In genomic region chr19:33056372-33056791, GRCm38 (mm10) we compare ENCODE assay signal across 15 mouse cellular contexts.
DNase-seq lines count a peak whose midpoint lies in the region; ATAC-seq and TF ChIP-seq lines count a peak whose summit lies in the region.
"Had no signal": no experiment of that assay in that cellular context is flagged by ENCODE, and none has a peak within 500 bp of the region (broad histone marks: within the 10 kb centered on the region; RNA-seq: fewer than 3 reads in every experiment).

No protein-coding gene starts in this region.

- peak; percentile 93 for ATAC-seq in granulocyte monocyte progenitor cell, adult 5-6 weeks (replicated peaks; ENCODE audit: poor library complexity, severe bottlenecking)

- H3K4me3 ChIP-seq in lung, adult 2 months (replicated peaks; ENCODE audit: extremely low read depth, low read depth, low read length): peak overlapping the region; percentile 42
- H3K4me3 ChIP-seq: embryonic facial prominence, embryonic 12.5 days; forebrain, embryonic 10.5 days; liver, embryonic 13.5 days had no signal

- intact Hi-C loops in gastrocnemius, postnatal 36 days (cut with DNase I): no loop called here

- peaks cover 3% of the 10 kb centered on the region for H3K4me1 ChIP-seq in lung, adult 2 months (ENCODE audit: control insufficient read depth, insufficient read depth, low read length)
- H3K4me1 ChIP-seq: forebrain, embryonic 10.5 days; liver, embryonic 13.5 days had no signal

- no peak for TF ChIP-seq POLR2A in lung, adult 2 months (IDR thresholded peaks at IDR 0.05; ENCODE audit: borderline replicate concordance, extremely low read depth, low read depth, low read length)

- 31% methylated on average over 10 of the region's 10 CpGs for WGBS in lung, adult 2 months

- DNase-seq in gastrocnemius, adult 18-20 months (ENCODE audit: low spot score): peak; percentile 35
- no peak for DNase-seq in gastrocnemius, postnatal 36 days
- no peak for DNase-seq in lung, adult 2 months
- no peak for DNase-seq in lung, postnatal 14 days
- peak; percentile 56 for DNase-seq in skeletal muscle tissue, adult 2 months (ENCODE audit: low read depth, low spot score)
- no peak for DNase-seq in urinary bladder, postnatal 25 days (ENCODE audit: low spot score)
- DNase-seq in right cerebral cortex, postnatal 10 days (ENCODE audit: low spot score in 2 of 2): no peak
- DNase-seq: B cell, adult 2 months; cerebellum, postnatal 10 days; heart, postnatal 36 days; kidney, adult 11 months; liver, embryonic 13.5 days had no signal

- no peak for TF ChIP-seq CTCF in lung, adult 2 months (IDR thresholded peaks at IDR 0.05; ENCODE audit: insufficient read depth, low read length)

Comparison
In these comparisons a context has a peak if more than half of its experiments do, and no peak if none do; other contexts are left out.
1. DNase-seq: peak in gastrocnemius, adult 18-20 months (single experiment) and skeletal muscle tissue, adult 2 months (single experiment); none in gastrocnemius, postnatal 36 days (0 of 2), lung, adult 2 months (single experiment), lung, postnatal 14 days (single experiment), urinary bladder, postnatal 25 days (single experiment) and right cerebral cortex, postnatal 10 days (0 of 2).